Mouse (Mus musculus) left cerebral cortex, adult 18-20 months (tissue): Measurements from ENCODE around the gene Spcs2. TPM values are rescaled to one million over a fixed set of nuclear protein-coding genes. Genes with fewer than 3 reads are reported as not detected.

Experiments used
- DNase-seq, 2 experiments: peaks; one replicate each; pipeline ENCODE4 v3.0.0; 2021 to 2022; ENCODE audit warnings: low spot score in 2 of 2, mixed read lengths in 1 of 2
- long read RNA-seq, 2 experiments: library from polyadenylated mRNA; stranded (forward); transcript quantifications; one replicate each; pipeline ENCODE4 v2.0.0; 2021
- total RNA-seq, 2 experiments: library from RNA; stranded (reverse); gene quantifications; 2 replicates each; pipeline ENCODE4 v1.2.3; 2021

Spcs2 gene
- total RNA-seq = 10 to 100 TPM; 86.3 to 96.7 TPM
- long read RNA-seq, experiment 1, transcript Spcs2-201 (5 exons, 2,909 nt) = major isoform, 278 of 286 reads
- long read RNA-seq, experiment 1, partial matches to known transcripts = 2 of 286 reads
- long read RNA-seq, experiment 1, other reads (novel, unspliced or antisense) = 4 of 286 reads
- long read RNA-seq, experiment 2, transcript Spcs2-201 (5 exons, 2,909 nt) = major isoform, 185 of 187 reads
- long read RNA-seq, experiment 2, partial matches to known transcripts = 0 of 187 reads
- long read RNA-seq, experiment 2, other reads (novel, unspliced or antisense) = 1 of 187 reads

DNA sequence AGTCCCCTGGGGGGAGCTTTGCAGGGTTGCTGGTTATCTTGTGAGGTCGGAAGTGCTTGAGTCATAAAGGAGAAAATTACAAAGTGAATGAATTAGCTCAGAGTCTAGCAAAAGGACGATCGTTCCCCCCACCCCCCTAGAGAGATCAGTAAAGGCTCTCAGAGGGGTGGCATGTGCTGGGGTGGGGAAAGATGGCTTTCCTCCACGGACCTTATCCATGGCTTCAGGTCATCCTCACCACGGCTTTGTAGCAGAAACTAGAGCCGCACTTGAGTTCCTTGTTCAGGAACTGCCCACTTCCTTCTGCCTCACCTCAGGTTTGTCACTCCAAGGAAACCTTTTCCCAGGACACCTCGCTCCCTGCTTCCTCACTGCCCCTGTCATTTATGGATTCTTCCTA lies at the start of gene Spcs2:
TSS of gene Spcs2 (minus strand) at position 101 of the 400 bp plus-strand sequence.
- no peak for DNase-seq

DNA sequence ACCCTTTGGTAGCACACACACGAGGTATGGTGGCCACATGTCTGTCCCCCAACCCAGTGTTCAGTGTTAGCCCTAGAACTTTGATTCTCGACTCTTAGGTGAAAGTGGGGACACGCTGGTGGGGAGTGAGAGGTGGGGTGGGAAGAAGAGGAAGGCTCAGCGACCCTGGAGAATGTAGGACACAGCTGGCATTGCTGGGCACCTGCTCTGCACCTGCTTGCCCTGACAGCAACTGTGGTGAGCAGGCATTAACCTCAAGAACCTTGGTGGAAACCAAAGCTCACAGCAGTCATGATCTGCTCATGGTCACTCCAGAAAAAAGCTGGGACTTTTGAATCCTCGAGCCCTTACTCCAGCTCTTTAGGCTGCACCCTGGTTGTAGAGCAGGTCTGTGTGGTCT lies 47.8 kb upstream of the Spcs2 start:
- no peak for DNase-seq

DNA sequence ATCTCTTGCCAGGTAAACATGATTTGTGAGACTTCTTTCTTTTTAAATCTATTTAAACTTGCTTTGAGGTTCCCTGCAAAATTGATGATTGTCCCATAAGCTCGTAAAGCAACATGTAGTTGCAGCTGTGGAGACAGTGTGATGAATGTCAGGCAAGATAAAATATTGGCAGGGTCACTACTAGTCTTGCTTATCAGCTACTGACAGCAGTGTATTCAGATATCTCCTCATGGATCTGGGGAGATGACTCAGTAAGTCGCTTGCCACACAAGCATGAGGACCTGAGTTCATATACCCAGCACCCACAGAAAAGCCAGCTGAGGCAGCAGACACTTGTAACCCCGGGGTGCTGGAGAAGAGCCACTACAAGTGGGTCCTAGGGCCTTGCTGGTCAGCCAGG lies 44.2 kb upstream of the Spcs2 start:
- no peak for DNase-seq

DNA sequence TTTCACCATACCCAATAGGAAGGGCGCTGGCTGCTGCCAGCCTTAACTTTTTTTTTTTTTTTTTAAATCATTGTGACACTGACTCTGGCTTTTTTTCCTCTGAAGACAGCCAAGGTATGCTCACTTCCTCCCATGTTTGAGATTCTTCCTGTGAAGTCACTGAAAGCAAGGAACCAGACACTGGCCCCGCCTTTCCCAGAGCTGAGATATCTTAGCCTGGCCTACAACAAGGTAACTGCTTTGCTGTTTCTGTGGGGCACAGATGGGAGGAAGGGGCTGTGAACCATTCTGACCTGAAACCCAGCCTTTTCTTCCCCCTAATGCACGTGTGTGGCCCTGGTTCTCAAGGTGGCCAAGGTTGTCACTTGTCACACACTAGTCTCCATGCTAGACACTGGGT lies 43.1 kb upstream of the Spcs2 start:
- no peak for DNase-seq

DNA sequence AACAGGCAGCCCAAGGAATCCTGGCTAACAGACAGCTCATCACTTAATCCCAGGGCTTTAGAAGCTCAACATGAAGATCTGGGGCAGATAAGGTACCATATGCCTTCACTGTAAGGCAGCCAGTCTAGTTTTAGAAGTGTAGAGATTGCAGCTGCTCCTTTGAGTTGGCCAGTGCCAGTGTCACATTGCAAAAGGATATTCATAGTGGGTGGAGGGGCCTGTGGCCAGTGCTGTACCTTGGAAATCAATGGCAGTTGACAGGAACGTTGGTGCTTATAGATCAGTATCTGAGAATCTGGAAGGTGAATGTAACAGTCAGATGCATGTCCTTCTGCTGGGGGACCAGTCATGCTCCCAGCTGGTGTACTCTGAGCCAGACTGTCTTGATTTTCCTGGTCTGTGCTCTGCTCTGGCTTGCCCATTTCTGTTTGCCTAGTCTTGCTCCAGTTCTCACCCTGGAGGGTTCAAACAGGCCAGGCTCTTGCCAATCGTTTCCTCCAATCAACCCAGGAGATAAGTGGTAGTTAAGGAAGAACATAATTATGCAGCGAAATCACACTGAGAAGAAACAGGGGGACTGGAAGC lies 41.3 kb upstream of the Spcs2 start:
- DNase-seq = no peak

DNA sequence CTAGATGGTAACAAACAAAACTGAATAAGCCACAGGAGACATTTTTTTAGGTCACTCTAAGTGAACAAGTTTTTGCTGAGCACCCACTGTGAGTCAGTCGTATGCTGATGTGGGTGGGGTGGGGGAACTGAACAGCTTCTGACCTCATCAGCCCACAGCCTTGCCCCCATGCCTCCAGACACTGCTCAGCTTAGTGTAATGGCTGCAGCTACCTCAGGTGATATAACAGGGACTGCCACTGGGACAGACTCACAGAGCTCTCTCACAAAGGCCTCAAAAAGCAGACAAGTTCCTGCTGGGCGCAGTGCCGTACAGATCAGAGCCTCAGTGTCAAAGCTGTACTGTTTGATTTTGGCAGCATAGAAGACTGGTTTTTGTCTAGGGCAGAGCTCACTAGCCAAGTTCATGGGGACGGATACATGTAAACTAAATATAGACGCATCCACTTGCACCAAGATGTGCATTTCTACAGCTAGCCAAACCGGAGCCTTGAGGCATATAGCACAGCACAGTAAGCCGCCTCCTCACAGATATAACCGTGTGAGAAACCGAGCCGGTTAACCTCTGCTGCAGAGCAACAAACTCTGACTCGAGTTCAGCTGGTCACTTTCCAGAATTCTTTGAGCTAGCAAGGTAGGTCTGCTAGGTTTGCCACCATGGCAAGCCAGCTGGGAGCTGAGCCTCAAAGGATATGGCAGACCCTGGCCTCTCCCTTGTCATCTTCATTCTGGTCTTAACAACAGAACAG lies 39.8 kb upstream of the Spcs2 start:
- no peak for DNase-seq

DNA sequence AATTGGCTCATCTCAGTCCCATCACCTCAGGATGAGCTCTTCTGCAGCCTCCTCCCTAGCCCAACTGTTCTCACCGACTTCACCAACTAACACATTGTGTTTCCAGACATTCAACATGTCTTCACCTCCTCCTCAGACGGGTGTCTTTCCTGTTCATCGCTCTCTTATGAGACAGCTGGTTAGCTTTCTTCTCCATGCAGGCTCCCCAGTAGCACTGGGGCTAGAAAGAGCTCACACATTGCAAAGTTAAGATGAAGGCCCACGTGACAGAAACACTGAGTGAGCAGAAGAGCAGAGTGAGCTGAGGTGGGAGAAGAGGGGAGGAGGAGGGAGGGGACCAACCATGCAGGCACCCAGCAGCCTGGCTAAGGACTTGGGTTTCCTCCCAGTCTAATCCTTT lies 38.9 kb upstream of the Spcs2 start:
- peak; percentile 29 to 45 for DNase-seq

DNA sequence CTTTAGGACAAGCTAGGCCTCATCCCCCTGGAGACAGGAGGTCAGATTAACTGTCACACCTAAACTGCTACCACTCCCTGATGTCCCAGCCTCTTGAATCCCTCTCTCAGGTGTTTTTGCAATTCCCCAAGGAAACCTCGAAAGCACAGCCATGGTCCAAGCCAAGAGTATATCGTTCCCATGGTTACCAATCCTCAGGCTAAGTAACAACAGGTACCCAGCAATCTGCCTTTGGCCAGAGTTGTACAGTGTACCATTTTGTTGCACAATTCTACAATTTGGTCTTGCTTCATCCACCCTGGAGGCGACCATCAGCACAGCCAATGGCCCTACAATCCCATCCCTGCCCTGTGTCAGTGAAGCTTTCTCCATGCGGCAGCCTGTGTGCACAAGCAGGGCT lies 33.6 kb upstream of the Spcs2 start:
- no peak for DNase-seq

DNA sequence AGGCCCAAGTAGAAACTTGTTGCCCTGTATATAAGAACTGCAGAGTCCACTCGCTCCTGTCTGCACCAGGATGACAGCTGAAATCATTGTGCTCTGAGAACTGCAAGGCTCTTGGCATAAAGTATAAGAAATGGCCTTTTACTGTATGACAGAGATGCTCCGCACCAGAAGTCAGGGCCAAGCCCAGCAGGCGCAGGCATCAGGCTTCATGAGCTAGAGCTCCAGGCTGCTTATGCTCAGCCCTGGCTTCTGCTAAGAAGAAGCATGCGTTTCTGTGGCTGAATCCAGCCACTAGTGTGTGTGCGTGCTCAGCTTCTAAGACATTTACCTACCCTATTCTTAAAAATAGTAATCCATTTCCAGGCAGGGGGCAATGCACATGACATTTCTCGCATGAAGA lies 31.2 kb upstream of the Spcs2 start:
- no peak for DNase-seq

DNA sequence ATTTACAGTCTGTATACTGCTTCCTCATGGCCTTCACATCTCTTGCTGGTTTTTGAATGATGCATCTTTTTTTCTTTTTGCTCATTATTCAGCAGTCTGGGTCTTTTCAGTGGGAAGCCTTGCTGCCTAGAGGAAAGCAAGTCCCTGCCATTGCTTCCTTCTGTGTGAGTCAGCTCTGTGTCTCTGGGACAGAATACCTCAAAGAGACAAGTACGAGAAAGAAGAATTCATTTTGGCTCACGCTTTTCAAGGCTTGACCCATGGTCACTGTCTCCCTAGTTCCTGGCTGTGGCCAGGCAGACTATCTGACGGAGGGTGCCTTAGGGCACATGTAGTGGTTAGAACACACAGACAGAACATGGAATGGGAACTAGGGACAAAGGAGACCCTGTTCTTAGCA lies 30.7 kb upstream of the Spcs2 start:
- DNase-seq = no peak

DNA sequence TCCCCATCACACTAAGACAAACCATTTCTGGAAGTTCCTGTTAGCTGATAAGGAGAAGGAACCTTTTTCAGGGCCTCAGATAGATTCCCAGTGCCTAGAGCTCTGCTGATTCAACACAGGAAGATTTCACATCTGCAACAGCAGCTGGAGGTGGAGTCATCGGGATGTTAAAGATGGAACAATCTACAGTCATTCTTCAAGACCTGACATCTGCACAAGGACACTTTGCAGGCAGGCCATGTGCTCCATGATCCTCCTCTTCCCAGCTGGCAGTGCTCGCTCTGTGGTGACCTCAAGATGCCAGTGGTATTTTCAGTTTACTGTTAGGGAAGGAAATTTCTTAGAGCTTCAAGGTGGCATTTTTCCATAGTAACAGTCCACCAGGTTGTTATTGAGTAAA lies 29.1 kb upstream of the Spcs2 start:
- DNase-seq = no peak

DNA sequence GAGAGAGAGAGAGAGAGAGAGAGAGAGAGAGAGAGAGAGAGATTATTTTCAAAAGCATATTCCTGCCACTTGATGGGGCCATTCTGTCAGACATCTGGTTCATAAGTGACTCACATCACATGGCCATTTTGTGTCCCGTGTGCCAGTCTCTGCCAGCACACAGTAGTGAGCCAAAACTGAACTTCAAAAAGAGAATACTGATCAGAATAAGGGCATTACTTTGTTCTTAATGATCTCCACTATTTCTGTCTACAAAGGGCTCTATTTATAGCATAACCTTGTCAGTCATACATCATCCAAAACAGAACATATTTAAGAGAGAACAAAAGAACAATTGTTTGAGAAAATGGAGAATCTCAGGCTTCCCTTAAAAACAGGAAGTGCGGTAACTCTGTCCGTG lies 28.2 kb upstream of the Spcs2 start:
- no peak for DNase-seq

DNA sequence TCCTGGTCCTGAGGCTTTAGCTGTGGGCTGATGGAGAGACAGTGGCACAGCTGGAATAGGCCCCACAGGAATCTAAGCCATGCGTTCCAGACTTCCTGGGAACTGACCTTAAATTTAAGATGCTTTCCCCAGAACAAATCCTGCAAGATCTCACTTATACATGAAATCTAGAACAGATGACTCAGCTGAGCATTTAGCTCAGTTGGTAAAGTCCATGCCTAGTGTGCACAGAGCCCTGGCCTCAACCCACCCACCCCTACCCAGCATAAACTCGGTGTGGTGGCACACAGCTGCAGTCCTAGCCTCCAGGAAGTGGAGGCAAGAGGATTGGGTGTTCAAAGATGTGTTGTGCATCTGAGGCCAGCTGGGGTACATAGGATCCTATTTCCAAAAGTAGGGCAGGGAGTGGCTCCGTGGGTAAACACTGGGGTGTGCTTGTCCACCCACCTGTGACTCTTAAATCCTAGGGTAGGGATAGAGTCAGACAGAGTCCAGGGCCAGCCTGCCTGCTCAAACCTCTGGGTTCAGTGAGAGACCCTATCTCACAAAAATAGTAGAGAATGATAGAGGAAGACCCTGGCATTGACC lies 27.0 kb upstream of the Spcs2 start:
- no peak for DNase-seq

DNA sequence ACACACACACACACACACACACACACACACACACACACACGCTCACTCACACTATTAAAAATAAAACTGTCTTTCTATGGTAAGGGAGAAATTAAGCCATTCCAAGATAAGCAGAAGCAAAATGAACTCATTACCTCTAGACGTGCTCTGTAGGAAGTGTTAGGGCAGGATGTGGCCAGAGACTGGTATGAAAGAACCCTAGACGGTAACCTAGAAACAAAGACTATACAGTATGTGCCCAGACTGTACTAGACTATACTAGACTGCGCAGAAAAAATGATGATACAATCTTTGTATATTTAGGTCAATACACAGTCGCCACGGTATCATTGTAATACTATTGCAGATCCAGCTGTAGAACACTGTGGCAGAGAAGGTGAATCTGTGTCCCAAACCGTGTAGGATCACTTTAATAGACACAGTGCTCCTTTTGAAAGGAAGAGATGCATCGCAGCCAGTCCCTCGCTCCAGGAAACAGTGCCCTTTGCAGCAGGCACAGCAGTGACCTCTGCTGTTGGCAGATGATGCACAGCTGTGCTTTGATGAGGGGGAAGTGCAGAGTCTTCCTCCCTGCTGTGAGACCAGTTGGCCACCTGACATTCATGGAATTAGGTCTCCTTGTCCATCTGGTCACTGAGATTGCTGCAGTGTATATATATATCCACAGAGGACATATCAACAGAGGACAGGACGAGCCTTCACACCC lies 26.1 kb upstream of the Spcs2 start:
- no peak for DNase-seq

DNA sequence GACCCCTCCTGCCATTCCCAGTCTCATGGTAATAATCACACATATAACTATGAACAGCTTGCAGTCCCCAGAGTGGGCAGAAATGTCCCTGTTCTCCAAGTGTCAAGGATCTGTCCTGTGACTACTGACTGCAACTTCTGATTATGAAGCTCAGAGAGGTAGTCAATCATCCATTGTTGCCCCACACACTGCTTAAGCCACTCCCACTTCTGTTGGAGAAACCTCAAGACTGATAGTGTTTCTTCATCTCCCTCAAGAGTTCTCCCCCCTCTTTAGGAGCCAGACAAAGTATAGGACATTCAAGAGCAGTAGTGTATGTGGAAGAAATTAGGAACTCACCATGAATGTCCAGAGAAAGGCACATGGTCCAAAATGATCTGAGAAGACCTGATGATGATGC lies 24.5 kb upstream of the Spcs2 start:
- DNase-seq = no peak

DNA sequence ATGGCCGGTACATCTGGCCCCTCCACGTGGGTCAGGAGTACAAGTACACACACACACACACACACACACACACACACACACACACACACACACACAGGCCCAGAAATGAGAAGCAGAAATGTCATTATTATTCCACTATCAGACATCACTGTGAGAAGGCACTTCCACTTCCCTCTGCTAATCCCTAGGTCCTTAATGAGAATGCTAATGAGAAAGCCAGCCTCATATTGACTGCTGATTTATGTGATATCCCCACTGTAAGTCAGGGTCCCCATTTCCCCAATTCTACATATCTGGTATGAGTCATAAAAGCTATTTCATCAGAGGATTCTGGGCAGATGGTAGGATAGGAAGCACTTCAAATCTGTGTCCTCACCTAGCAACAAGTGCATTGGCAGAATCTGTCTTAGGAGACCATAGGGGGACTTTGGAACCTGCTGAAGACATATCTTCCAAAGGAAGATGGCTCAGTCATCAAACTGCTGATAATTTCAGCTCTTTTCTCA lies 24.0 kb upstream of the Spcs2 start:
- DNase-seq = no peak

DNA sequence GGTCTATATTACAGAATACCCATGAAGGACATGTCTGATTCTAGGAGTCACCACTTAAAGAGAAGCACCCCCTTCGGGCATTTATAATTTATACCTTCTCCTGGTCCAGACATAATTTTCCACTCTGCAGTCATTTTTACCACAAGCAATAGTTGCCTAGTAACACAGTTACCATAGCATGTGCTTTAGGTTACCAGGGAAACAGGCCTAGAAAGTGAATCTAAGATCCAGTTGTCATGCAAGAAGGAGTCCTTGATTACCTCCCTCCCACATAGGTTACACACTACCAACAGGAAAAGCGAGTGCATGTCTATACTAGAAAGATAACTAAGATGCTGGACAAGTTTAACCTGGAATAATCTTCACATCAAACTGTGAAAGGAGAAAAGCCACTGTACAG lies 15.0 kb upstream of the Spcs2 start:
- no peak for DNase-seq

DNA sequence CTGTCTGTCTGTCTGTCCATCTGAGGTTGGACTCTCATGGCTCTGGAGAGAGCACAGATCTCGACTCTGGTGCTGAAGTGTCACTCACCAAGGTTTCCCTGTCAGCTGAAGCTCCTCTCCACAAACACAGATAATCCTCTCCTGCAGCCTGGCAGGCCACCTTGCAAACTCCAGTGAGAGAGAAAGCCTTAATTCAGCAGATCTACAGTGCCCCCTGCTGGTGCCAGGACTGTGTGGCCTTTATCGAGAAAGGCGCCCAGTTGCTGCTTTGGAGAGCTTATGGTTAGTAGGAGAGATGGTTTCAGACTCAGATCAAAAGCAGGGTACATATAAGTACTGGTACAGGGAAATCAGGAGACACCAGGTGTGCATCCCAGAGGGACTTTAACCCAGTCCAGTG lies 13.1 kb upstream of the Spcs2 start:
- peak; percentile 89 to 92 for DNase-seq

DNA sequence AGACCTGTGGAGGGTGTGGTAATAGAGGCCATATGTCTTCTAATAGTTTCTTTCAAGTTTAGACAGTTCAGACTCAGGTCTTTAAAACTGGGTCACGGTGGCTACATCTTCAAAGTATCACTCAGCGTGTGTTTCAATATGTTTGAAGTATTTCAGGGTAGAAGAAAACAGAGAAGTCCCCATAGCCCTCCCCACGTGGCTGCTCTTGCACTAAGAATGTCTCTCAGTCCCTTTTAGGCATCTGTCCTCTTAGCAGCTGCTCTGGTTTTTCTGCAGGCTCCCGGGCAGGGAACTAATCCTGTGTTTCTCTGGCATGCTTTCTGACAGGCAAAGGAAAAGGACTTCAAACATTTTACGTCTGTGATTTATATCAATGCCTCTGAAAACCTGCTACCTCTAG lies 12.6 kb upstream of the Spcs2 start:
- no peak for DNase-seq

DNA sequence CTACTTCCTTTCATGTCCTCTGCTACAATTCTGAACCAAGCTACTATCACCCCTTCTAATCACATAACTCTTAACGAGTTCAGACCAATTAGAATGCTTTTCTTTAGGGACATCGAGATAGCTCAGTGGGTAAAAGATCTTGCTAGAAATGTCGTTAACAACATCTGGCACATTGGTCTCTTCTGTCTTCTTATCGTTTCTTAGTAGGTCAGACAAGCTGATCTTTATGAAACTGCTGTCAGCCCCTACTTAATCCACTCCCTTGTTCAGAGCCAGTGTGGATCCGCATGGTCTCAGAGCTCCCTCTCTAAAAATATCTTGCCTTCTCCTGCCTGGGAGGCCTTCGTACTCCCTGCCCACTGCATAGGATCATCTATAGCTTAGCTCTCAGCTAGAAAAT lies 10.7 kb upstream of the Spcs2 start:
- DNase-seq = no peak

DNA sequence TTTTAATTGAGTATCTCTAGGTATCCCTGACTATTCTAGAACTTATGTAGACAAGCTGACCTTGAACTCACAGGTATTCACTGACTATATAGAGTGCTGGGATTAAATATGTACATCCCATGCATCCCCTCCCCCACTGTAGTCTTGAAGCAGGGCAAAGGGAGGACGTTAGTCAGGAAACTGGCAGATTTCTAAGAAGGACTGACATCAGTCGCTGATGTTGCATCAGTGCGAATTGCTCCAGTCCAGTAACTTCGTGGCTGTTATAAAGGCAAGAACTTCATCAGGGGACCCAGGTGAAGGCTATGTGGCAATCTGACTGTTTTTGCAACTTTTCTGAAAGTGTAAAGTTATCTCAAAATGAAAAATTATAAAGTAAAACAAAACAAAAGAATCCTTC lies 6.0 kb upstream of the Spcs2 start:
- DNase-seq = no peak
